Mouse (Mus musculus): Measurements from ENCODE around the gene Dzank1.

Gene Dzank1

GRCm38 (mm10) chr2:144526981-144527820 is at the start of gene Dzank1, which contains the start of gene Polr3f:
Dzank1 (minus strand) TSS chr2:144527414.
Polr3f (plus strand) TSS chr2:144527718.
- peak; percentile 98 for DNase-seq

- DNase-seq: peak; percentile 98
Observed at GRCm38 (mm10) chr2:144555820-144556552, 28.8 kb upstream of the Dzank1 start, which contains the start of gene Sec23b. Sec23b (plus strand) TSS chr2:144556229.

GRCm38 (mm10) chr2:144555286-144555819 is 28.1 kb upstream of the Dzank1 start:
- no peak for DNase-seq

- no peak for DNase-seq
Observed at GRCm38 (mm10) chr2:144553905-144554304, 26.7 kb upstream of the Dzank1 start.

GRCm38 (mm10) chr2:144550529-144550928 is 23.3 kb upstream of the Dzank1 start, which contains the start of gene Rbbp9:
Rbbp9 (minus strand) TSS chr2:144550869.
- peak; percentile 74 for DNase-seq

- DNase-seq: no peak
Observed at GRCm38 (mm10) chr2:144547559-144547958, 20.3 kb upstream of the Dzank1 start.

- DNase-seq: peak; percentile 25
Observed at GRCm38 (mm10) chr2:144545481-144545880, 18.3 kb upstream of the Dzank1 start.

GRCm38 (mm10) chr2:144545061-144545460 is 17.8 kb upstream of the Dzank1 start:
- no peak for DNase-seq

GRCm38 (mm10) chr2:144544630-144545029 is 17.4 kb upstream of the Dzank1 start:
- peak; percentile 57 for DNase-seq

- no peak for DNase-seq
Observed at GRCm38 (mm10) chr2:144543670-144544069, 16.5 kb upstream of the Dzank1 start.

GRCm38 (mm10) chr2:144541246-144541645 is 14.0 kb upstream of the Dzank1 start:
- no peak for DNase-seq

GRCm38 (mm10) chr2:144537123-144537522 is 9.9 kb upstream of the Dzank1 start:
- DNase-seq: peak; percentile 23

GRCm38 (mm10) chr2:144527821-144528174 is 584 bp upstream of the Dzank1 start:
- DNase-seq: no peak

- no peak for DNase-seq
Observed at GRCm38 (mm10) chr2:144525856-144526255, 1.4 kb downstream of the Dzank1 start.

GRCm38 (mm10) chr2:144519772-144520171 is 7.4 kb downstream of the Dzank1 start:
- DNase-seq: no peak

GRCm38 (mm10) chr2:144514619-144515018 is 12.6 kb downstream of the Dzank1 start:
- no peak for DNase-seq

GRCm38 (mm10) chr2:144502134-144502533 is 25.1 kb downstream of the Dzank1 start:
- no peak for DNase-seq

- no peak for DNase-seq
Observed at GRCm38 (mm10) chr2:144489342-144489741, 37.9 kb downstream of the Dzank1 start.

- DNase-seq: no peak
Observed at GRCm38 (mm10) chr2:144487476-144487875, 39.7 kb downstream of the Dzank1 start.

GRCm38 (mm10) chr2:144485439-144485838 is 41.8 kb downstream of the Dzank1 start:
- DNase-seq: peak; percentile 10

GRCm38 (mm10) chr2:144484084-144484483 is 43.1 kb downstream of the Dzank1 start:
- DNase-seq: peak; percentile 18

- peak; percentile 23 for DNase-seq
Observed at GRCm38 (mm10) chr2:144479421-144479820, 47.8 kb downstream of the Dzank1 start.

GRCm38 (mm10) chr2:144467203-144467602 is 60.0 kb downstream of the Dzank1 start:
- peak; percentile 23 for DNase-seq
